Mouse (Mus musculus): ENCODE measurements around the gene Zfp524.

Gene Zfp524

DNA sequence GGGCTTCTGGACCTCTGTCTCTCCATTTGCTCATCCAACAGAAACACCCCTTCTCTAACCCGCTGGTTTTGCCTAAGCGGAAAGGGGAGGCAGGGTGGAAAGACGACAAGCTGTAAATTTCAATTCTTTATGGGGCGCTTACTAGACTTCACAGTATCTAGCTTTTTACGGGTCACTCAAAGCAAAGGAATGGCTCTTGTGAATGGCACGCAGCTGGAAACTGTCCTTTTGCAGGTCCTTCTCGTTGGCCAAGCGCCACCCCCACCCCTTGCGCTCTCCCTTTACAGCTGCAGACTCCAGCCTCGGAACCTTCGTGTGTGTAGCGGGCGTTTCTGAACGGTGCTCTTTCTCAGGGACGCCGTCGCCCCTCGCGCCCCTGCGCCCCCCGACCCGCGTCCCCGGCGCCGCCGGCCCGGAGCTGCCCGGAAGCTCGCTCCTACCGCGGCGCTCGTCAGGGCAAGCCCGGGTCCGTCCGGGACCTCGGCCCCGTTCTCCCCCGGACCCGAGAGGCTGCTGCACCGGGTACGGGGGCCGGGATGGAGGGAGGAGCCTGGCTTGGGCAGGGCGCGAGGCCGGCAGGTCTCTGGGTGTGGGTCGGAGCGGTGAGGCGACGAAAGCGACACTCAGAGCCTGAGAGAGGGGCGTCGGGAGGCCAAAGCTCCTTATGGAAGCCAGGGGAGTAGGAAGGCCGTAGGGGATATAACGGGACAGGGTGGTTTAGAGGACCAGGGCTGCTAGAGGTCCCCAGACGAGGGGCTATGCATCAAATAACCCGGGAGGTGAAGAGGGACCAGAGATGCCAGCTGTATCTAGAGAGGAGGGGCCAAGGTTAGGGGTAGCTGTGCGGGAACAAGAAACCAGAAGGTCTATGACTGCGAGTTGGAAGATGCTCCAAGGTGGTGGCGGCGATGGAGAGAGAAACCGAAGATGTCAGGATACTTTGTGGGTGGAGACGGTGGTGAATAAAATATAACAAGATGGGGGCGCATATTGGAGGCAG is 37.3 kb downstream of the Zfp524 start, which contains the start of gene Zfp580:
TSS of gene Zfp580 (plus strand) at position 346 of the 1,000 bp plus-strand sequence.
- peak; percentile 85 for DNase-seq (ENCODE audit: low spot score)

DNA sequence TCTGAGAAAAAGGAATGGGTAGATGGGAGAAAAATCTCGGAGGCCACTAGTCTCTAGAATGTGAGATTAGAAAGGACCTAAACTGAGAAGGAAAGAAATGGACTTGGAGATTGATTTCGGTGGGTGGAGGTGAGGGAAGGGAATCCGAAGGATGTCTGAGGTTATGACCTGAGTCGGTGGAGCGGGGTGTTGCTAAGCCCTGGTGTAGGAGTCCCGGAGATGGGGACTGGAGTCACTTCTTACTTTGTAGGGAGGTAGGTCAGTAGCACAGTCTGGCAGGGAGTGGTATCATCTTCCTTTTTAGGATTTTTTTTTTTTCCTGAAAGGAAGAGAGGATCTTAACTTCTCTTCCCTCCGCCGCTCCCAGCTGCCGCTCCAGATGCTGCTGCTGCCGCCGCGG is 38.2 kb downstream of the Zfp524 start:
- DNase-seq (ENCODE audit: low spot score): no peak

DNA sequence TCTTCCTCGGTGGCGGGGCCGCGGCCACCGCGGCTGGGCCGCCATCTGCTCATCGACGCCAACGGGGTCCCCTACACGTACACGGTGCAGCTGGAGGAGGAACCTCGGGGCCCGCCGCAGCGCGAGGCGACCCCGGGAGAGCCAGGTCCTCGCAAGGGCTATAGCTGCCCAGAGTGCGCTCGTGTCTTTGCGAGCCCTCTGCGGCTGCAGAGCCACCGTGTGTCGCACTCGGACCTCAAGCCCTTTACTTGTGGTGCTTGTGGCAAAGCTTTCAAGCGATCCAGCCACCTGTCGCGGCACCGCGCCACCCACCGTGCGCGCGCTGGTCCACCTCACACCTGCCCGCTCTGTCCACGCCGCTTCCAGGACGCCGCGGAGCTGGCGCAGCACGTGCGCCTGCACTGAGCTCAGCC is 38.7 kb downstream of the Zfp524 start:
- DNase-seq (ENCODE audit: low spot score): no peak

DNA sequence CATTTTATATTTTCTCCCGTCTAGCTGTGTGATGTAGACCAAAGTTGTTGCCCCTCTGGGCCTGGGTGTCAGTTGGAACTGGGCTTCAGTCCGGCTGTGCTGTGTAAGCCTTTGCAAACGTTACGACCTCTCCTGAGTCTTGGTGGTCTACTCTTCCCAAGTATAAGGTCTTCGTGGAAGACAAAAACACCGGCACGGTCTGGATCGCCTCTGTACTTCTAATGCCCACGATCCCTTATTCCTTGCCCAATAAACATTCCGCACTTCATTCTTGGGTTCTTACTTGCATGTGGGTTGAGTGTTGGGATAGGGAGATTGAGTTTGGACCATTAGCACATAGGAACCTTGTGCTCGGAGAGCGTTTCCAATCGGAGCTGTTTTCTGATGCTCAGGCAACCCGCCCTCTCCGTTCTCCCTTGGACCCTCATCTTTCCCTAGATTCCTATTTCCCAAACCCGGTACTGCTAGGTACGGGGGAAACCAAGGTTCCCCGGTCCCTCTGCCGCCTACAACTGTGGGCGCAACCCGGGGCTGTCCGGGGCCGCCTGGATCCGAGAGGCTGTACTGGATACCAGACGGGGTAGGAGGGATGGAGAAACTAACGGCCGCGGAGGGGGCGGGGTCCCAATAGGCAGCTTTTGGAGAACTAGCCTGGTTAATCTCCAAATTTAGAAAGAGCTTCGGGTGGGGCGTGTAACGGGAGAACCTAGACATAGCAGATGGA is 39.4 kb downstream of the Zfp524 start:
- DNase-seq (ENCODE audit: low spot score): no peak

DNA sequence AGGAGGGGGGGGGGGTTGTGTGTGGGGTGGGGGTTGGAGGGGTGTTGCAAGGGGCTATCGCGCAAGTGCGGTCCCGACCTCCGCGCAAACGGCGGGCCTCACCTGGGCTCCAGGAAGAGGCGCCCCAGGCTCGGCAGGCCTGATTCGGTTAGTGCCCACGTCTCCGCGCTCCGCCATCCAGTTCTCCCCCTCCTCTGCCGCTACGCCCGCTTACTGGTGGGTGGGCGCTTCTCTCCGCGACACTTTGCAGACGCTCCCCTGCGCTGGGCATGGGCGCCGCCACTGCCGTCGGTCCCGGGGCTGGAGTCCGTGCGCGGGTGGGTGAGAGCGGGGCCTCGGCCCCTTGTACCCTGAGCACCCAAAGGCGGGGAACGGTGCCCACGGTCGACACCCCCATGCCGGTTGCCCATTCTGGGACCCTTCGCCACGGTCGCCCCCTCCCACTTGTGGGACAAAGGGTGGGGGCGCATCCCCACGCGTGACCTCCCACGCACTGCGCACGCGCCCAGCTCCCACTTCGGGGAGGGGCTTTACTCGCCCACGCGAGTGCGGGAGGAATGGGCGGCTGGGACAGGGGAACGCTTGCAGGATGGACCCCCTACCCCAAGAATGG is 42.5 kb downstream of the Zfp524 start:
- DNase-seq (ENCODE audit: low spot score): no peak

DNA sequence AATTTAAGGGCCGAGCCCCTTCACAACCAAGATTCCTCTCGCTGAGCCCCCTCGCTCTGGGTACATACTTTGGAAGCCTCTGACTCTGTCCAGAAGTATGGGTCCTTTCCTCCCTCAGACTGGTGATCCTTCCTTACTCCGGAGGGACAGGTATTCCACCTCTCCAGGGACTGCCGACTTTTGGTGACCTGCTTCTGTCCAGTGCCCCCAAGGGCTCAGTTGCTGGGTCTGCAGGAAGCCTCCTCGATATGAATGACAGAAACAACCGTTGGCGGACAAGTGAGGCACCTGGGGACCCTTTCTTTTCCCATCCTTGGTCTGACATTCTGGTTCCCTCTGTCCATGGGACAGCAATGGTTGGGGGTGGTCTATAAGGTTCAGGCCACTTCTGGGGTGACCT is 43.2 kb downstream of the Zfp524 start:
- DNase-seq (ENCODE audit: low spot score): no peak

DNA sequence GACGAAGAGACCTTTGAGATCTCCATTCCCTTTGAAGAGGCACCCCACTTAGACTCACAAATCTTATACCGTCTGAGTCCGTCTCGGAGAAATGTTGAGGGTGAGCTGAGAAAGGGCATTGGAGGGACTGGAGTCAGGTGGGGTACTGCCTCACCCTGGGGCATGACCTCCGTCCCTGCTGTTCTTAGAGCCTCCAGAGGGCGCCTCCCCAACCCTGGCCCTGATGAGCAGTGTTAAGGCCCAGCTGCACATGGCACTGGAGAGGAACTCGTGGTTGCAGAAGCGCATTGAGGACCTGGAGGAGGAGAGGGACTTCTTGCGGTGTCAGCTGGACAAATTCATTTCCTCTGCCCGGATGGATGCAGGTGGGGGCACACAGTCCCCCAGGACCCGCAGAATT is 43.6 kb downstream of the Zfp524 start:
- DNase-seq (ENCODE audit: low spot score): no peak

DNA sequence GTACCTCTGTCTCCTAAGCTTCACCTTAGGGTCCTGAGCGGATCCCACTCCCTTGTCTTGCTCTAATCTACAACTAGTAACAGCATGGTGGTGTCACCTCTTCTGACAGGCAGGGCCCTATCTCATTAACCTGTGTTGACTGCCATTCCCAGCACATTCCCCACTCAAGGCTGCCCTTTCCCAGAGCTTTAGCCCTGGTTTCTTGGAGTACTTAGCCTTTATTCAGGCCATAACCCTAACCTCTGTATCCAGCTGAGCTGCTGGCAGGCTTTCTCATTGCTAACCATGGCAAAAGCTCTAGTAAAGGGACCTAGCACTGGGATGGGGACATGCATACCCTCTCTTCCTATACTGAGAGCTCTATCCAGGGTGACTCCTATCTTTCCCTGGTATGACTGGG is 44.4 kb downstream of the Zfp524 start:
- DNase-seq (ENCODE audit: low spot score): no peak

DNA sequence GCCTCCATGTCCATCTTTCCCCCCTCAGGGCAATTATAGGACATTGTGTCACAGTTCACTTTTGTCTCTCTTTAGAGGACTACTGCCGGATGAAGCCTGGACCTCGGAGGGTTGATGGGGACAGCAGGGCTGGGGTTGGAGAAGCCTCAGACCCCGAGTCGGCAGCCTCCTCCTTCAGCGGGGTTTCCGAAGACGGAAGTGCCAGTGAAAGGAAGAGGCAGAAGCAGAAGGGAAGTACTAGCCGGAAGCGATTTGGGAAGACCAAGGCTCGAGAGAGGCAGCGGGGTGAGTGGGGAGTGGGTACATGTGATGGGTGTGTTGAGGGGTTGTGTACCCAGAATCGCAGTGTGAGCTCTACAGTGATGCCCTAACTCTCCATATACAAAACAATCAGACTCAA is 45.2 kb downstream of the Zfp524 start:
- DNase-seq (ENCODE audit: low spot score): no peak

DNA sequence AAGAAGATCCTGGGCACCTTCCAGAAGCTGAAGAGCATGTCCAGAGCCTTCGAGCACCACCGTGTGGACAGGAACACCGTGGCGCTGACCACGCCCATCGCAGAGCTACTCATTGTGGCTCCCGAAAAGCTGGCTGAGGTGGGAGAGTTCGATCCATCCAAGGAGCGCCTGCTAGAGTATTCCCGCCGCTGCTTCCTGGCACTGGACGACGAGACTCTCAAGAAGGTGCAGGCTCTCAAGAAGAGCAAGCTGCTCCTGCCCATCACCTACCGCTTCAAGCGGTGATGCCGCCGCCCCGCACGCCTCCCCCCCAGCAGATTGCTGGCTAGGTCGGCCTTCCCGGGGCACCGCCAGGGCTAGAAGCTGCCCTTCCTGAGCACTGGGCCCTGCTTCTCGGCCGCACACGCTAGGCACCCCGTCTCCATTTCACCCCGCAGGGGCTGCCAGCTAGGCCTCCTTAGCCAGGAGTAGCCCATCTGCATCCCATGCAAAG is 46.1 kb downstream of the Zfp524 start:
- peak; percentile 74 for DNase-seq (ENCODE audit: low spot score)

DNA sequence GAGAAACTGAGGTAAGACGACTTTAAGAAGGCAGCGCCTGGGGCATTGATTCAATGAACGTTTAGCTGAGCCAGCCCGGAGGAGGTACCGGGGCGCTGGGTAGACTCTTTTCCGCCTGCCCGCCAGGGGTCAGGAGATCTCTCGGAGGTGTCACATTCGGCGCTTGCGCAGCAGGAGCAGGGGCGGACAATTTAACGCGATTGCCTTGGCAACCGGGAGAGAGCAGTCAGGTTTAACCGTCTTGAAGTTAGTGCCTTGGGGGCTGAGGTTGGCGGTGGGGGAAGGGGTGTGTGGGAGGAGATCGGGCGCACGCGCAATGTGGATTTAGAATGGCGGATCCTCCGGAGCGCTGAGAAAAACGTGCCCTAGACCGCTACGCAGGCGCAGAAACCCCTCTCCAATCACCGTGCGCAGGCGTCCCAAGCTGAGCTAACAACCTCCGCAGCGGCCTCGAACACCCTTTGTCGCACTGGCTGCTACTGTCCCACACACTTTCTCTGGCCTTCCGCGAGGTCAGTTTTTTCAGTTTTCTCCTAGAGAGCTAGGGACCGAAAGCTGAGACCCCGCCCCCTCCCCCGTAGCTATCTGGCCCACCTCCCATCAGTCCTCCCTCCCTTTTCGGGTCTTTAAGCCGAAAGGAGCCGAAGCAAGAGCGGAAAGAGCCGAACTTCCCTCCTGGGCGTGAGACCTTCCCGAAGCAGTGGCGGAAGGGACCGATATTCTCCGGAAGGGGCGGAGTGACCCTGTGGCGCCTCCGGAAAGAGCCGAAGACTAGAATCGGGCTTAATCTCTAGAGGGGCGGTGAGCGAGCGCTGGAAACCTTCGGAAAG is 46.9 kb downstream of the Zfp524 start:
- DNase-seq (ENCODE audit: low spot score): peak; percentile 96

DNA sequence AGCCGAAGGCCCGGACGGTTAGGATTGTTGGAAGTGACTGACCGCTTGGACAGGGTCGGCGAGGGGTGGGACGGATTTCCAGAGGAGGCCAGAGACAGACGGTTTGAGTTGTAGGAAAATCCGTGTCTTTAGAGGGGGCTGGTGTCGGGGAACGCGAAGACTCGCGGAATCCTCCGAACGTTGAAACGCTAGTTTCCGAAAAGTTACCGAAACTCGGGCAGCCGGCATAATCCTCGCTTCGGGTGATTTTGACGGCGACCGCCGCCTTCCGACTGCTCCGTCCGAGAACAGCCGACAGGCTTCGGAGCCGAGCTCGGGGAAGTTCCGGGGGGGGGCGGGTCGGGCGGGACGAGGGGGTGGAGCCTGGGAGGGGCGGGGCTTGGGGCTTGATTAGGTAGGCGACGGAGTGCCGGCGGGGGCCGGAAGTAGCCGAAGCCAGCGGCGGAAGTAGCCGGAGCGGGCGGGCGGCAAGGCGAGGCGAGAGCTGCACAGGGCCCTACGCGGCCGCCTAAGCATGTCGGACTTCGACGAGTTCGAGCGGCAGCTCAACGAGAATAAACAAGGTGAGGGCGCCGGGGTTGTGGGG is 47.7 kb downstream of the Zfp524 start, which contains the start of gene U2af2:
TSS of gene U2af2 (plus strand) at position 370 of the 586 bp plus-strand sequence.
- peak; percentile 95 for DNase-seq (ENCODE audit: low spot score)

DNA sequence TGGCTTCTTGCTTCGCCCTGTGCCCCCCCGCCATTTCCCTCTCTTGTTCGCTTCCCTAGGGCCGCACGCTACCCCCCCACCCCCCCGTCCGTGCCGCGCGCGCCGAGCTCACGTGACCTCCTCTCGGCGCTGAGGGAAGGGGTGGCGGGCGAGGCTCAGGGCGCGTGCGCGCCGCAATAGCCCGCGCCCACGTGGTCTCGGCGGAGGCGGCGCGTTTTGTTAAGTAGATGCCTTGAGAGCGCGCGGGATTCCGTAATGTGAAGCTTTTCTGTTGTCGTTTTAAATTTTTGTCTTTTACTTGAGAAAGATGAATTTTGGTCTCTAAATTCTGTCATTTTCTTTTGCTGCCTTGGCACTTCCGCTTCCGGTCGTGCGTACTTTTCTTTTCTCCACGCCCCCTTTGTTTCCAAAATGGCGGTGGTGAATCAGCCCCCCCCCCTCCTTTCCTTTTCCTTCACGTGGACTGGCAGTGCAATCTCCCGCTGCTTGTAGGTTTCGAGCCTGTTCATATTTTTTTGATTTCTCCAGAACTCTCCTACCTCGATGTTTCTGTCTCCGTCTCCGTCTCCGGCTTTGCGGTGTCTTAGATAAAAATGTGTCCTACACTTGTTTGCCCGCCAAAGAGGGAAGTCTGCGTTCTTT is 48.3 kb downstream of the Zfp524 start:
- DNase-seq (ENCODE audit: low spot score): no peak

DNA sequence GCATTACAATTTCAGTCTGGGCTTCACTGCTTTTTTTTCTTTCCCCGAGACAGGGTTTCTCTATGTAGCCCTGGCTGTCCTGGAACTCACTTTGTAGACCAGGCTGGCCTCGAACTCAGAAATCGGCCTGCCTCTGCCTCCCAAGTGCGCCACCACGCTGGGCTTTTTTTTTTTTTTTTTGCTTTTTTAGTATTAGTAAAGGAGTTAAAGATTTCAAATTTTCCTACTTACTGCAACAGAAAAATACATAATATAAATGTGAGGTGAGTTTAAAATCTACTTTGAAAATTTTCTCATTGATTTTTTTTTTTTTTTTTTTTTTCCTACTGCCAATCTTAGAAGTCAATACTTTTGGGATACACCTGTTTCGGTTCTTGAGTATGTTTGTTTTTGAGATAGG is 50.7 kb downstream of the Zfp524 start:
- no peak for DNase-seq (ENCODE audit: low spot score)
